Mouse (Mus musculus): ENCODE data around the gene Ampd3. TPM values are rescaled to one million over a fixed set of nuclear protein-coding genes. Genes with fewer than 3 reads are reported as not detected.

The Ampd3 gene
- 19.0 and 21.1 TPM in 2 replicates for polyA plus RNA-seq (2012; rRNA removed)

GRCm38 (mm10) chr7:110768001-110768400 is at the start of gene Ampd3:
Gene Ampd3, plus strand, starts transcription at chr7:110768206.
- peak within 1 kb of the TSS; percentile 53 for H3K4me3 ChIP-seq (replicated peaks; ENCODE audit: insufficient read depth, low read depth, low read length)
- peaks cover 18% of the 10 kb centered on the region for H3K4me1 ChIP-seq (ENCODE audit: control insufficient read depth, insufficient read depth, low read length)
- no peaks in the 10 kb centered on the region for H3K27me3 ChIP-seq (ENCODE audit: control insufficient read depth, insufficient read depth, low read length)
- 42% methylated on average over 16 of the region's 16 CpGs for WGBS
- DNase-seq = peak in 1 of 2 experiments; percentile 47
- TF ChIP-seq POLR2A (IDR thresholded peaks at IDR 0.05; ENCODE audit: borderline replicate concordance, insufficient read depth, low read length) = no peak
- TF ChIP-seq CTCF (IDR thresholded peaks at IDR 0.05; ENCODE audit: borderline replicate concordance, insufficient read depth, low read depth, low read length) = no peak
- peak within 1 kb of the TSS; percentile 70 for H3K27ac ChIP-seq (ENCODE audit: insufficient read depth, low read length)

- no peaks in the 10 kb centered on the region for H3K27me3 ChIP-seq (ENCODE audit: control insufficient read depth, insufficient read depth, low read length)
- peaks cover 10% of the 10 kb centered on the region for H3K4me1 ChIP-seq (ENCODE audit: control insufficient read depth, insufficient read depth, low read length)
- no peak overlapping the region for H3K27ac ChIP-seq (ENCODE audit: insufficient read depth, low read length)
- H3K4me3 ChIP-seq (replicated peaks; ENCODE audit: insufficient read depth, low read depth, low read length) = no peak overlapping the region
- TF ChIP-seq CTCF (IDR thresholded peaks at IDR 0.05; ENCODE audit: borderline replicate concordance, insufficient read depth, low read depth, low read length) (no peak), POLR2A (IDR thresholded peaks at IDR 0.05; ENCODE audit: borderline replicate concordance, insufficient read depth, low read length) (no peak)
- no peak for DNase-seq
- WGBS = 95% methylated on average over 6 of the region's 6 CpGs
These were observed 49.5 kb upstream of the Ampd3 start for GRCm38 (mm10) chr7:110718505-110718904.

- no peaks in the 10 kb centered on the region for H3K27me3 ChIP-seq (ENCODE audit: control insufficient read depth, insufficient read depth, low read length)
- peaks cover 10% of the 10 kb centered on the region for H3K4me1 ChIP-seq (ENCODE audit: control insufficient read depth, insufficient read depth, low read length)
- no peak overlapping the region for H3K27ac ChIP-seq (ENCODE audit: insufficient read depth, low read length)
- no peak for DNase-seq
- 95% methylated on average over 4 of the region's 4 CpGs for WGBS
- H3K4me3 ChIP-seq (replicated peaks; ENCODE audit: insufficient read depth, low read depth, low read length) = no peak overlapping the region
- TF ChIP-seq POLR2A (IDR thresholded peaks at IDR 0.05; ENCODE audit: borderline replicate concordance, insufficient read depth, low read length) (no peak), CTCF (IDR thresholded peaks at IDR 0.05; ENCODE audit: borderline replicate concordance, insufficient read depth, low read depth, low read length) (no peak)
These were observed 48.1 kb upstream of the Ampd3 start for GRCm38 (mm10) chr7:110719857-110720256.

GRCm38 (mm10) chr7:110722183-110722582 is 45.8 kb upstream of the Ampd3 start:
- Histone ChIP-seq H3K27me3 (ENCODE audit: control insufficient read depth, insufficient read depth, low read length) (no peaks in the 10 kb centered on the region), H3K27ac (ENCODE audit: insufficient read depth, low read length) (no peak overlapping the region), H3K4me3 (replicated peaks; ENCODE audit: insufficient read depth, low read depth, low read length) (no peak overlapping the region), H3K4me1 (ENCODE audit: control insufficient read depth, insufficient read depth, low read length) (peaks cover 10% of the 10 kb centered on the region)
- no peak for TF ChIP-seq POLR2A (IDR thresholded peaks at IDR 0.05; ENCODE audit: borderline replicate concordance, insufficient read depth, low read length)
- no peak for TF ChIP-seq CTCF (IDR thresholded peaks at IDR 0.05; ENCODE audit: borderline replicate concordance, insufficient read depth, low read depth, low read length)
- DNase-seq = peak; percentile 61 to 81
- WGBS = 10% methylated on average over 4 of the region's 4 CpGs

GRCm38 (mm10) chr7:110727049-110727448 is 41.0 kb upstream of the Ampd3 start:
- no peaks in the 10 kb centered on the region for H3K27me3 ChIP-seq (ENCODE audit: control insufficient read depth, insufficient read depth, low read length)
- peaks cover 11% of the 10 kb centered on the region for H3K4me1 ChIP-seq (ENCODE audit: control insufficient read depth, insufficient read depth, low read length)
- no peak overlapping the region for H3K4me3 ChIP-seq (replicated peaks; ENCODE audit: insufficient read depth, low read depth, low read length)
- peak; percentile 32 to 64 for DNase-seq
- TF ChIP-seq CTCF (IDR thresholded peaks at IDR 0.05; ENCODE audit: borderline replicate concordance, insufficient read depth, low read depth, low read length) = peak; percentile 59; the same call in 1 of the 2 replicates
- no peak for TF ChIP-seq POLR2A (IDR thresholded peaks at IDR 0.05; ENCODE audit: borderline replicate concordance, insufficient read depth, low read length)
- no peak overlapping the region for H3K27ac ChIP-seq (ENCODE audit: insufficient read depth, low read length)
- 32% methylated on average over 2 of the region's 2 CpGs for WGBS

- peaks cover 4% of the 10 kb centered on the region; the same call in 1 of the 2 replicates for H3K4me1 ChIP-seq (ENCODE audit: control insufficient read depth, insufficient read depth, low read length)
- TF ChIP-seq POLR2A (IDR thresholded peaks at IDR 0.05; ENCODE audit: borderline replicate concordance, insufficient read depth, low read length) (no peak), CTCF (IDR thresholded peaks at IDR 0.05; ENCODE audit: borderline replicate concordance, insufficient read depth, low read depth, low read length) (0 out of 2 replicates have a peak, but pooled peaks have one; percentile 13)
- no peaks in the 10 kb centered on the region for H3K27me3 ChIP-seq (ENCODE audit: control insufficient read depth, insufficient read depth, low read length)
- WGBS = 61% methylated on average over 3 of the region's 3 CpGs
- H3K4me3 ChIP-seq (replicated peaks; ENCODE audit: insufficient read depth, low read depth, low read length) = no peak overlapping the region
- no peak overlapping the region for H3K27ac ChIP-seq (ENCODE audit: insufficient read depth, low read length)
- DNase-seq = no peak
These were observed 39.1 kb upstream of the Ampd3 start for GRCm38 (mm10) chr7:110728876-110729275.

GRCm38 (mm10) chr7:110729295-110729694 is 38.7 kb upstream of the Ampd3 start:
- peaks cover 4% of the 10 kb centered on the region; the same call in 1 of the 2 replicates for H3K4me1 ChIP-seq (ENCODE audit: control insufficient read depth, insufficient read depth, low read length)
- H3K27ac ChIP-seq (ENCODE audit: insufficient read depth, low read length) = no peak overlapping the region
- 72% methylated on average over 6 of the region's 6 CpGs for WGBS

More at GRCm38 (mm10) chr7:110729295-110729694, 38.7 kb upstream of the Ampd3 start:
- no peak overlapping the region for H3K4me3 ChIP-seq (replicated peaks; ENCODE audit: insufficient read depth, low read depth, low read length)
- DNase-seq = no peak
- no peak for TF ChIP-seq CTCF (IDR thresholded peaks at IDR 0.05; ENCODE audit: borderline replicate concordance, insufficient read depth, low read depth, low read length)
- no peak for TF ChIP-seq POLR2A (IDR thresholded peaks at IDR 0.05; ENCODE audit: borderline replicate concordance, insufficient read depth, low read length)
- no peaks in the 10 kb centered on the region for H3K27me3 ChIP-seq (ENCODE audit: control insufficient read depth, insufficient read depth, low read length)
